Mouse (Mus musculus) embryonic facial prominence, embryonic 13.5 days (tissue): ENCODE measurements around the gene Myl7. TPM values are rescaled to one million over a fixed set of nuclear protein-coding genes. Genes with fewer than 3 reads are reported as not detected.
"Not testable (repeated sequence)": the region's sequence is repeated elsewhere in the genome, so short reads cannot be mapped to it uniquely, and the experiment has no call there.

Experiments used
- ATAC-seq: fragments of 200-750 bp; cut with Nextera tagmentation; 2 replicates; pipeline ENCODE4 v1.8.0; 2017; ENCODE audit warnings: low read depth; ENCODE audit not compliant: insufficient number of reproducible peaks, insufficient read depth, low FRiP score, low TSS enrichment
- H3K27ac ChIP-seq: fragments of 300-500 bp; sonication (generic); 2 replicates; pipeline ENCODE4 v1.5.1; 2015; ENCODE audit warnings: moderate library complexity, mild to moderate bottlenecking, inconsistent platforms
- H3K27me3 ChIP-seq: fragments of 300-500 bp; sonication (generic); 2 replicates; pipeline ENCODE4 v1.6.1; 2015; ENCODE audit warnings: mild to moderate bottlenecking, inconsistent platforms
- H3K36me3 ChIP-seq: fragments of 300-500 bp; sonication (generic); 2 replicates; pipeline ENCODE4 v1.6.1; 2015; ENCODE audit warnings: mild to moderate bottlenecking, inconsistent platforms
- H3K4me1 ChIP-seq: fragments of 300-500 bp; sonication (generic); 2 replicates; pipeline ENCODE4 v1.6.1; 2015; ENCODE audit warnings: inconsistent platforms
- H3K4me2 ChIP-seq: fragments of 300-500 bp; sonication (generic); 2 replicates; pipeline ENCODE4 v1.6.1; 2015; ENCODE audit warnings: moderate library complexity, mild to moderate bottlenecking, inconsistent platforms
- H3K4me3 ChIP-seq: fragments of 300-500 bp; sonication (generic); 2 replicates; pipeline ENCODE4 v1.5.1; 2015; ENCODE audit warnings: mild to moderate bottlenecking, inconsistent platforms
- H3K9ac ChIP-seq: fragments of 300-500 bp; sonication (generic); 2 replicates; pipeline ENCODE4 v1.6.1; 2015; ENCODE audit warnings: mild to moderate bottlenecking, inconsistent platforms
- H3K9me3 ChIP-seq: fragments of 300-500 bp; sonication (generic); 2 replicates; pipeline ENCODE4 v1.6.1; 2016; ENCODE audit warnings: inconsistent platforms
- WGBS: fragments of 180-500 bp; shearing (Covaris S2); methylation state at CpG from one replicate; pipeline ENCODE4 v1.1.7; 2015; ENCODE audit warnings: mixed read lengths; 5-methylcytosine and 5-hydroxymethylcytosine counted together
- polyA plus RNA-seq: library from polyadenylated mRNA; unstranded; fragments of >200 nt; fragmentation: Nextera tagmentation; extraction: Ambion mirVana; gene quantifications from 2 replicates; pipeline ENCODE4 v1.2.1, GENCODE M21; 2015

Gene Myl7
- polyA plus RNA-seq, 1 experiment from 2014 or later = 1.3 TPM

DNA sequence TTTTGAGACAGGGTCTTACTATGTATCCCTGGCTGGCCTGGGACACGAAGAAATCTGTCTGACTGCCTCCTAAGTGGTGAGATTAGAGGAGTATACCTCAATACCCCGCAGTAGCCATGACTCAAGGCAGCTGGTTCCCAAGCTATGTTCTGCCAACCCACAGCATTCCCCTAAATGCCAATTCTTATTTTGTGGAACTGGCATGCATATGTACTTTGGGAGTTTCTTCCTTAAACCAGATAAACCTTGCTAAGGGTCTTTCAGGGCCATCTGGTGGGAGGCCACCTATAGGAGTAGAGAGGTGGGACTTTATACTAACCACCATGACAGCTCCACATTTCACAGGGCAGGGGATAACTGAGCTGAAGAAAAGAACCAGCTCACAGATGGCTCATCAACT is 5.3 kb upstream of the Myl7 start:
- no peak overlapping the region for H3K4me2 ChIP-seq
- no peaks in the 10 kb centered on the region for H3K36me3 ChIP-seq
- no peak for ATAC-seq
- H3K4me3 ChIP-seq = no peak overlapping the region
- peaks cover 19% of the 10 kb centered on the region for H3K4me1 ChIP-seq
- WGBS = 79% methylated on average over 2 of the region's 2 CpGs
- H3K9me3 ChIP-seq = no peaks in the 10 kb centered on the region
- H3K27ac ChIP-seq = no peak overlapping the region
- no peaks in the 10 kb centered on the region; the same call in 1 of the 2 replicates for H3K27me3 ChIP-seq
- no peak overlapping the region for H3K9ac ChIP-seq

GRCm38 (mm10) chr11:5902390-5902789 is 3.8 kb upstream of the Myl7 start:
- Histone ChIP-seq H3K4me2 (peak overlapping the region; percentile 80), H3K27me3 (peaks cover 9% of the 10 kb centered on the region), H3K4me3 (peak overlapping the region; percentile 49), H3K36me3 (no peaks in the 10 kb centered on the region), H3K27ac (peak overlapping the region; percentile 51; the same call in 1 of the 2 replicates), H3K9ac (peak overlapping the region; percentile 74), H3K9me3 (no peaks in the 10 kb centered on the region), H3K4me1 (peaks cover 32% of the 10 kb centered on the region)
- no peak for ATAC-seq
- WGBS = 8% methylated on average over 6 of the region's 6 CpGs

DNA sequence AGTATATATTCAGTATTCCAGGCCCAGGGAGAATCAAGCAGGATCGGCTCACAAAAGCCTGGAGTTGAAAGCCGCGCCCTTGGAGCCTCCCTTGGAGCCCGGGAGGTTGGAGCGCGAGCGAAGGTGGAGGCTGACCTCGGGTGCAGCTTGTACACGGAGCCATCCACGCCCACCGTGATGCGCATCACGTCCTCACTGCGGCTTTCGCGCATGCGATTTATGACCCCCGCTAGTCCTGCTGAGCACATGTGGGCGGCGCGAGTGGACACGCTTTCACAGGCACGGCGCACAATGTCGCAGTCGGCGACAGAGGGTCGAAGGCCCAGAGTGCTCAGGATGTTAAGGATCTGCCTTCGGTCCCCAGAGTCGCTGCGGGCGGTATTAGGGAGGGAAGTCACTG is 3.4 kb upstream of the Myl7 start:
- H3K27ac ChIP-seq = peak overlapping the region; percentile 51
- no peaks in the 10 kb centered on the region for H3K9me3 ChIP-seq
- ATAC-seq = peak; percentile 79
- H3K36me3 ChIP-seq = no peaks in the 10 kb centered on the region
- H3K27me3 ChIP-seq = peaks cover 13% of the 10 kb centered on the region
- peak overlapping the region; percentile 80 for H3K4me2 ChIP-seq
- H3K4me3 ChIP-seq = peak overlapping the region; percentile 49
- H3K4me1 ChIP-seq = peaks cover 36% of the 10 kb centered on the region
- WGBS = under 1% methylated on average over 32 of the region's 32 CpGs
- H3K9ac ChIP-seq = peak overlapping the region; percentile 74

- peak overlapping the region; percentile 51 for H3K27ac ChIP-seq
- no peaks in the 10 kb centered on the region for H3K36me3 ChIP-seq
- peaks cover 40% of the 10 kb centered on the region for H3K4me1 ChIP-seq
- no peak for ATAC-seq
- peak overlapping the region; percentile 49 for H3K4me3 ChIP-seq
- WGBS = 21% methylated on average over 3 of the region's 3 CpGs
- no peaks in the 10 kb centered on the region for H3K9me3 ChIP-seq
- peaks cover 17% of the 10 kb centered on the region for H3K27me3 ChIP-seq
- peak overlapping the region; percentile 74 for H3K9ac ChIP-seq
- peak overlapping the region; percentile 80 for H3K4me2 ChIP-seq
These were observed 2.7 kb upstream of the Myl7 start for GRCm38 (mm10) chr11:5901320-5901719.

- no peak for ATAC-seq
These were observed 704 bp upstream of the Myl7 start for GRCm38 (mm10) chr11:5899286-5899685.

GRCm38 (mm10) chr11:5897839-5898238 is 743 bp downstream of the Myl7 start:
- Histone ChIP-seq H3K4me3 (no peak overlapping the region), H3K9ac (no peak overlapping the region), H3K9me3 (no peaks in the 10 kb centered on the region), H3K4me1 (peaks cover 41% of the 10 kb centered on the region), H3K36me3 (no peaks in the 10 kb centered on the region), H3K4me2 (peak overlapping the region; percentile 28), H3K27me3 (peaks cover 17% of the 10 kb centered on the region), H3K27ac (no peak overlapping the region)
- no peak for ATAC-seq
- WGBS = 20% methylated on average over 10 of the region's 10 CpGs

More at GRCm38 (mm10) chr11:5899286-5899685, 704 bp upstream of the Myl7 start:
- H3K36me3 ChIP-seq = no peaks in the 10 kb centered on the region
- no peak overlapping the region for H3K4me3 ChIP-seq
- H3K4me1 ChIP-seq = peaks cover 40% of the 10 kb centered on the region
- no peak overlapping the region for H3K4me2 ChIP-seq
- 78% methylated on average over 10 of the region's 10 CpGs for WGBS
- no peak overlapping the region for H3K27ac ChIP-seq
- H3K9ac ChIP-seq = no peak overlapping the region
- peaks cover 17% of the 10 kb centered on the region for H3K27me3 ChIP-seq
- no peaks in the 10 kb centered on the region for H3K9me3 ChIP-seq

GRCm38 (mm10) chr11:5897230-5897629 is 1.4 kb downstream of the Myl7 start:
- no peak for ATAC-seq
- Histone ChIP-seq H3K9ac (no peak overlapping the region), H3K4me1 (peaks cover 41% of the 10 kb centered on the region), H3K4me2 (peak overlapping the region; percentile 28; the same call in 1 of the 2 replicates), H3K27ac (no peak overlapping the region), H3K27me3 (peaks cover 17% of the 10 kb centered on the region), H3K36me3 (no peaks in the 10 kb centered on the region), H3K4me3 (no peak overlapping the region), H3K9me3 (no peaks in the 10 kb centered on the region)
- 13% methylated on average over 16 of the region's 16 CpGs for WGBS

DNA sequence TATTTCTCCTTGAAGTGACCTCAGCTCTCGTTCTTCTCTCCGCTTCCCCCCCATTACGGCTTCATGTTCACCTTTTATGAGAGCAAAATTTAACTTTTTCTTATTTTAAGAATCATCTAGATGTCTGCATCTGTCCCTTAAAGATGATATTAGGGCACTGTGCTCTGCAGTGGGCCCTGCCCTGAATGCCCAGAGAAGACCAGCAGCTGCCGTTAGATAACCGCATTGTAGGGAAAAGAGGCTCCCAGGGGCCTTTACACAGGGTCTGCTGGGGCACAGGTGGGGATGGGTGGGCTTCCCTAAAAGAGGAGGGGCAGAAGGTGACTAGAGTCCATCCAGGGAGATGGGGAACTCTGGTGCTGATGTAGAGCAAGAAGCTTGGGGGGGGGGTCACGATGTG is 4.8 kb downstream of the Myl7 start:
- peaks cover 43% of the 10 kb centered on the region for H3K4me1 ChIP-seq
- H3K4me2 ChIP-seq = no peak overlapping the region
- H3K36me3 ChIP-seq = no peaks in the 10 kb centered on the region
- H3K9ac ChIP-seq = no peak overlapping the region
- peaks cover 17% of the 10 kb centered on the region for H3K27me3 ChIP-seq
- no peak for ATAC-seq
- H3K4me3 ChIP-seq = no peak overlapping the region
- WGBS = 62% methylated on average over 6 of the region's 6 CpGs
- no peak overlapping the region for H3K27ac ChIP-seq
- H3K9me3 ChIP-seq = no peaks in the 10 kb centered on the region

DNA sequence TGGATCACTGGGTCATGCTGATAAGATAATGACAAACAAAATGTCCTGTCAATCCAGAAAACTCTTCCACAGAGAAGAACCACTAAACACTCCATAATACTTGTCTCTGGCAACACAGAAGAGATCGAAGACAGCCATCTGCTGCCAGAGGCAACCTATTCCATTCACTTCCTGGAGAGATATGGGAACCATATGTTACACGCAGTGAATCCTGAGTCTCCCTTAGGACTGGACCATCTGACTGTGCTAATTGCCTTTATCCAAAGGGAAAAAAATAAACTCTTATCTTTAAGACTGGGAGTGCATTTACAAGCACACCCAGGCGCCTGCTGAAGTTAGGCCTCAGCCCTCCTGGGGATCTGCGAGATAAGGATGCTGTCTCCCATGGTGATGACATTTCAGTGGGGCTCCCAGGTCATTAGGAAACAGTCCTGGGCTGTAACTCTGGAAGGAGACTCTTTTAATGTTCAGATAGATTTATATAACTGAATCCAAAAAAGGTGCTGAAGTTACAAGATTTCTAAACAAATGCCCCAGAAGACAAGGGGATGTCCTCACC is 5.7 kb downstream of the Myl7 start:
- Histone ChIP-seq H3K4me1 (peaks cover 38% of the 10 kb centered on the region), H3K4me2 (no peak overlapping the region), H3K4me3 (no peak overlapping the region), H3K27me3 (peaks cover 11% of the 10 kb centered on the region), H3K9ac (peak overlapping the region; percentile 40; the same call in 1 of the 2 replicates), H3K9me3 (no peaks in the 10 kb centered on the region), H3K36me3 (no peaks in the 10 kb centered on the region), H3K27ac (no peak overlapping the region)
- WGBS = 34% methylated on average over 4 of the region's 4 CpGs
- no peak for ATAC-seq

GRCm38 (mm10) chr11:5892151-5892591 is 6.4 kb downstream of the Myl7 start:
- H3K27me3 ChIP-seq = peaks cover 6% of the 10 kb centered on the region
- peaks cover 31% of the 10 kb centered on the region for H3K4me1 ChIP-seq
- 53% methylated on average over 8 of the region's 8 CpGs for WGBS
- H3K9me3 ChIP-seq = no peaks in the 10 kb centered on the region
- no peak for ATAC-seq
- H3K36me3 ChIP-seq = no peaks in the 10 kb centered on the region
- H3K4me2 ChIP-seq = no peak overlapping the region
- no peak overlapping the region for H3K4me3 ChIP-seq
- peak overlapping the region; percentile 40; the same call in 1 of the 2 replicates for H3K9ac ChIP-seq
- no peak overlapping the region for H3K27ac ChIP-seq

DNA sequence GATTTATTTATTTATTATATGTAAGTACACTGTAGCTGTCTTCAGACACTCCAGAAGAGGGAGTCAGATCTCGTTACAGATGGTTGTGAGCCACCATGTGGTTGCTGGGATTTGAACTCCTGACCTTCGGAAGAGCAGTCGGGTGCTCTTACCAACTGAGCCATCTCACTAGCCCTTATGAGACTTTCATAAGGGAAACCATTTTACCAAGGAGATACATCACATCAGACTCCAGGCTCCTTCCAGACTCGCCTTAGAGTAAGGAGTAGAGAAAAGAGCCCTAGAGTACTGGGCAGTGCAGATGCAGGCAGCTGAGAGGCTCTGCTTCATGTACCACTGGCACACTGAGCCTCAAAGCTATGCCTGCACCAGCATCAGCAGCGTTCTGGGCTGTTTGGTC is 10.0 kb downstream of the Myl7 start:
- ATAC-seq = not testable (repeated sequence)
- WGBS = 43% methylated on average over 5 of the region's 5 CpGs

DNA sequence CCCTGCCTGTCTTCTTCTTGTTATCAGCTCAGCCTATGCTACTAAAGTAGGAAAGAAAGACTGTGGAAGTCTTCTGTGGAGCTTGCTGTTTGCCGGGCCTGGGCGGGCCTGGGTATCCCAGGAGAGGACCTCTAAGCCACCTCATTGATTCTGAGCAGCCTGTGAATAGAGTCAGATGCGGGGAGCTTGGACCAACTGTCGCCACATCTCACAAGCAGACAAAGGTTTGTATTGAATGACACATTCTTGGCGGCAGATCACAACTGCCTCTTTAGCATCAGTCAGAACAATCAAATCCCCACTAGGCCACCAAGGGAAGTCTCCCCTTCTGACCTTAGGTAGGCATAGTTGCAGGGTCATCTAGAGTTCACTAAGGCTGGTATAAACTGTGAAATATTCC is 11.3 kb downstream of the Myl7 start:
- no peak overlapping the region for H3K9ac ChIP-seq

More for the DNA sequence above, 10.0 kb downstream of the Myl7 start:
- H3K4me2 ChIP-seq, H3K9me3 ChIP-seq, H3K27me3 ChIP-seq, H3K36me3 ChIP-seq, H3K9ac ChIP-seq, H3K4me3 ChIP-seq: not testable (repeated sequence)
- peaks cover 25% of the 10 kb centered on the region for H3K4me1 ChIP-seq
- 0 out of 2 replicates have a peak overlapping the region, but pooled peaks have one; percentile 16 for H3K27ac ChIP-seq

More for the DNA sequence above, 11.3 kb downstream of the Myl7 start:
- Histone ChIP-seq H3K4me2 (no peak overlapping the region), H3K4me3 (no peak overlapping the region), H3K27me3 (no peaks in the 10 kb centered on the region), H3K36me3 (no peaks in the 10 kb centered on the region), H3K9me3 (no peaks in the 10 kb centered on the region), H3K4me1 (peaks cover 18% of the 10 kb centered on the region), H3K27ac (no peak overlapping the region)
- ATAC-seq = no peak
- WGBS = 51% methylated on average over 5 of the region's 5 CpGs
